Mouse (Mus musculus) limb, embryonic 15.5 days (tissue): ENCODE data around the gene Rbck1. TPM values are rescaled to one million over a fixed set of nuclear protein-coding genes. Genes with fewer than 3 reads are reported as not detected.
"Not testable (repeated sequence)": the region's sequence is repeated elsewhere in the genome, so short reads cannot be mapped to it uniquely, and the experiment has no call there.

Experiments
- ATAC-seq: fragments of 200-750 bp; cut with Nextera tagmentation; 2 replicates; pipeline ENCODE4 v1.8.0; 2017; ENCODE audit warnings: low read depth, moderate TSS enrichment; ENCODE audit not compliant: insufficient number of reproducible peaks, low FRiP score, low TSS enrichment
- H3K27ac ChIP-seq: fragments of 300-500 bp; sonication (generic); 2 replicates; pipeline ENCODE4 v1.5.1; 2015; ENCODE audit warnings: moderate library complexity, mild to moderate bottlenecking, inconsistent platforms
- H3K27me3 ChIP-seq: fragments of 300-500 bp; sonication (generic); 2 replicates; pipeline ENCODE4 v1.6.1; 2015; ENCODE audit warnings: inconsistent platforms
- H3K36me3 ChIP-seq: fragments of 300-500 bp; sonication (generic); 2 replicates; pipeline ENCODE4 v1.6.1; 2015; ENCODE audit warnings: inconsistent platforms
- H3K4me1 ChIP-seq: fragments of 300-500 bp; sonication (generic); 2 replicates; pipeline ENCODE4 v1.6.1; 2015; ENCODE audit warnings: inconsistent platforms
- H3K4me2 ChIP-seq: fragments of 300-500 bp; sonication (generic); 2 replicates; pipeline ENCODE4 v1.6.1; 2015; ENCODE audit warnings: mild to moderate bottlenecking, inconsistent platforms
- H3K4me3 ChIP-seq: fragments of 300-500 bp; sonication (generic); 2 replicates; pipeline ENCODE4 v1.5.1; 2015; ENCODE audit warnings: mild to moderate bottlenecking, inconsistent platforms
- H3K9ac ChIP-seq: fragments of 300-500 bp; sonication (generic); 2 replicates; pipeline ENCODE4 v1.6.1; 2015; ENCODE audit warnings: inconsistent platforms
- H3K9me3 ChIP-seq: fragments of 300-500 bp; sonication (generic); 2 replicates; pipeline ENCODE4 v1.6.1; 2016; ENCODE audit warnings: inconsistent platforms
- WGBS: fragments of 180-500 bp; shearing (Covaris S2); methylation state at CpG from one replicate; pipeline ENCODE4 v1.1.7; 2015; 5-methylcytosine and 5-hydroxymethylcytosine counted together
- polyA plus RNA-seq: library from polyadenylated mRNA; unstranded; fragments of >200 nt; fragmentation: Nextera tagmentation; extraction: Ambion mirVana; gene quantifications from 2 replicates; pipeline ENCODE4 v1.2.1, GENCODE M21; 2015

Rbck1 gene
- polyA plus RNA-seq, 1 experiment from 2014 or later = 86.3 TPM

GRCm38 (mm10) chr2:152292475-152292874 is 40.0 kb downstream of the Rbck1 start:
- no peaks in the 10 kb centered on the region for H3K9me3 ChIP-seq
- H3K27ac ChIP-seq = no peak overlapping the region
- H3K4me1 ChIP-seq = peaks cover 21% of the 10 kb centered on the region
- H3K4me2 ChIP-seq = no peak overlapping the region
- no peaks in the 10 kb centered on the region for H3K27me3 ChIP-seq
- ATAC-seq = no peak
- H3K4me3 ChIP-seq = no peak overlapping the region
- H3K9ac ChIP-seq = no peak overlapping the region
- no peaks in the 10 kb centered on the region for H3K36me3 ChIP-seq
- WGBS = 68% methylated on average over 2 of the region's 2 CpGs

GRCm38 (mm10) chr2:152289623-152290022 is 42.8 kb downstream of the Rbck1 start:
- not testable (repeated sequence) for H3K9ac ChIP-seq, ATAC-seq, H3K27me3 ChIP-seq, H3K9me3 ChIP-seq, H3K4me1 ChIP-seq, H3K4me2 ChIP-seq, H3K4me3 ChIP-seq, H3K27ac ChIP-seq
- WGBS = 84% methylated on average over 2 of the region's 2 CpGs
- peaks cover 17% of the 10 kb centered on the region; the same call in 1 of the 2 replicates for H3K36me3 ChIP-seq

GRCm38 (mm10) chr2:152288046-152288445 is 44.4 kb downstream of the Rbck1 start:
- H3K4me1 ChIP-seq = peaks cover under 1% of the 10 kb centered on the region; the same call in 1 of the 2 replicates
- no peak overlapping the region for H3K4me3 ChIP-seq
- H3K9ac ChIP-seq = no peak overlapping the region
- no peaks in the 10 kb centered on the region for H3K9me3 ChIP-seq
- H3K27me3 ChIP-seq = no peaks in the 10 kb centered on the region
- no peak overlapping the region for H3K27ac ChIP-seq
- peaks cover 32% of the 10 kb centered on the region for H3K36me3 ChIP-seq
- no peak overlapping the region for H3K4me2 ChIP-seq
- no peak for ATAC-seq
- 75% methylated on average over 8 of the region's 8 CpGs for WGBS

- no peak overlapping the region for H3K4me3 ChIP-seq
- no peak overlapping the region for H3K4me2 ChIP-seq
- 82% methylated on average over 5 of the region's 5 CpGs for WGBS
- no peaks in the 10 kb centered on the region for H3K4me1 ChIP-seq
- peaks cover 37% of the 10 kb centered on the region for H3K36me3 ChIP-seq
- ATAC-seq = no peak
- H3K27me3 ChIP-seq = no peaks in the 10 kb centered on the region
- no peak overlapping the region for H3K27ac ChIP-seq
- H3K9me3 ChIP-seq = no peaks in the 10 kb centered on the region
- no peak overlapping the region for H3K9ac ChIP-seq
Observed at GRCm38 (mm10) chr2:152287560-152287959, 44.9 kb downstream of the Rbck1 start.

- no peak for ATAC-seq
- Histone ChIP-seq H3K9ac (no peak overlapping the region), H3K27me3 (no peaks in the 10 kb centered on the region), H3K4me3 (no peak overlapping the region), H3K36me3 (peaks cover 70% of the 10 kb centered on the region), H3K9me3 (no peaks in the 10 kb centered on the region), H3K4me1 (0 out of 2 replicates have a peak, but pooled peaks cover 3% of the 10 kb centered on the region), H3K4me2 (no peak overlapping the region), H3K27ac (no peak overlapping the region)
- 49% methylated on average over 3 of the region's 3 CpGs for WGBS
Observed at GRCm38 (mm10) chr2:152281407-152281806, 51.0 kb downstream of the Rbck1 start.

- no peak for ATAC-seq
- Histone ChIP-seq H3K27me3 (no peaks in the 10 kb centered on the region), H3K4me3 (no peak overlapping the region), H3K9me3 (no peaks in the 10 kb centered on the region), H3K27ac (no peak overlapping the region), H3K4me1 (no peaks in the 10 kb centered on the region), H3K36me3 (peaks cover 69% of the 10 kb centered on the region), H3K9ac (no peak overlapping the region), H3K4me2 (no peak overlapping the region)
- 82% methylated on average over 2 of the region's 2 CpGs for WGBS
Observed at GRCm38 (mm10) chr2:152273639-152274038, 58.8 kb downstream of the Rbck1 start.

Other genes with a start within 250 kb of the Rbck1 start
- gene Srxn1, start 227.1 kb downstream of the Rbck1 start, polyA plus RNA-seq = 11.3 and 12.3 TPM in 2 replicates
- 6.2 and 7.6 TPM in 2 replicates for gene Tcf15, start 189.1 kb downstream of the Rbck1 start, polyA plus RNA-seq
- 74.6 and 93.0 TPM in 2 replicates for gene Csnk2a1, start 105.8 kb downstream of the Rbck1 start, polyA plus RNA-seq
- gene Tbc1d20, start 38.8 kb downstream of the Rbck1 start, polyA plus RNA-seq = 43.5 and 48.0 TPM in 2 replicates
- gene Trib3, start 11.4 kb upstream of the Rbck1 start, polyA plus RNA-seq = 2.9 and 4.5 TPM in 2 replicates
- gene Nrsn2, start 44.0 kb upstream of the Rbck1 start, polyA plus RNA-seq = 1.0 and 1.5 TPM in 2 replicates
- 5.2 and 6.6 TPM in 2 replicates for gene Sox12, start 65.4 kb upstream of the Rbck1 start, polyA plus RNA-seq
- gene Zcchc3, start 82.4 kb upstream of the Rbck1 start, polyA plus RNA-seq = 28.5 and 35.0 TPM in 2 replicates
- gene 6820408C15Rik, start 82.9 kb upstream of the Rbck1 start, polyA plus RNA-seq = 0.10 TPM in 1 of 2 replicates, not detected in the other
- not detected in 2 replicates for gene Defb23, start 132.0 kb upstream of the Rbck1 start, polyA plus RNA-seq
- gene Defb20, start 144.4 kb upstream of the Rbck1 start, polyA plus RNA-seq = not detected in 2 replicates
- gene Defb22, start 157.5 kb upstream of the Rbck1 start, polyA plus RNA-seq = not detected in 2 replicates
- not detected in 2 replicates for gene Defb26, start 179.0 kb upstream of the Rbck1 start, polyA plus RNA-seq
- not detected in 2 replicates for gene Defb28, start 185.6 kb upstream of the Rbck1 start, polyA plus RNA-seq
- gene Defb29, start 207.4 kb upstream of the Rbck1 start, polyA plus RNA-seq = not detected in 2 replicates
- not detected in 2 replicates for gene Gm17416, start 236.7 kb upstream of the Rbck1 start, polyA plus RNA-seq
- gene Defb21, start 240.1 kb upstream of the Rbck1 start, polyA plus RNA-seq = not detected in 2 replicates
- not detected in 2 replicates for gene Defb19, start 247.7 kb upstream of the Rbck1 start, polyA plus RNA-seq